Mouse (Mus musculus) olfactory bulb, adult 2 months (tissue): ENCODE measurements around the gene Tbc1d15.

Experiments used
- CTCF ChIP-seq: fragments of 200-500 bp; IDR thresholded peaks from 2 replicates; pipeline ENCODE4 v1.5.1; 2012; ENCODE audit warnings: low read depth, mild to moderate bottlenecking, low read length, moderate library complexity; ENCODE audit not compliant: insufficient read depth
- POLR2A ChIP-seq: fragments of 200-500 bp; IDR thresholded peaks from 2 replicates; pipeline ENCODE4 v1.6.1; 2012; ENCODE audit warnings: mild to moderate bottlenecking, low read depth, low read length, moderate library complexity; ENCODE audit not compliant: insufficient read depth

- TF ChIP-seq POLR2A: no peak
- TF ChIP-seq CTCF: no peak
These were observed 19.5 kb upstream of the Tbc1d15 start for GRCm38 (mm10) chr10:115270612-115271390.
